Mouse (Mus musculus) ovary, adult 2 months (tissue): ENCODE measurements around the gene Vmn1r189. TPM values are rescaled to one million over a fixed set of nuclear protein-coding genes. Genes with fewer than 3 reads are reported as not detected.

Source experiments
- polyA plus RNA-seq: library from polyadenylated mRNA; depleted of rRNA; stranded (reverse); fragments of >200 nt; gene quantifications from 2 replicates; pipeline ENCODE4 v1.2.3, GENCODE M21; 2012; rRNA removed

Gene Vmn1r189
- not detected in 2 replicates for polyA plus RNA-seq

GRCm38 (mm10) chr13:22105724-22106123, at the start of gene Vmn1r189:
Vmn1r189 (minus strand) TSS chr13:22105824.

GRCm38 (mm10) chr13:22084140-22084539, 21.5 kb downstream of the Vmn1r189 start, which contains the start of gene Vmn1r188:
Vmn1r188 (plus strand) TSS chr13:22084440.

Other genes starting within 250 kb of the Vmn1r189 start
- 3.0 and 4.7 TPM in 2 replicates for gene Zfp184, start 160.7 kb downstream of the Vmn1r189 start, polyA plus RNA-seq
- gene Pom121l2, start 124.6 kb downstream of the Vmn1r189 start, polyA plus RNA-seq = not detected in 2 replicates
- gene Prss16, start 96.1 kb downstream of the Vmn1r189 start, polyA plus RNA-seq = 0.15 and 0.25 TPM in 2 replicates
- gene Hist1h2ah, start 70.3 kb downstream of the Vmn1r189 start, polyA plus RNA-seq = 56.4 and 124 TPM in 2 replicates
- 30.5 and 38.9 TPM in 2 replicates for gene Hist1h2bk, start 70.0 kb downstream of the Vmn1r189 start, polyA plus RNA-seq
- 9.8 and 12.4 TPM in 2 replicates for gene Hist1h4i, start 64.5 kb downstream of the Vmn1r189 start, polyA plus RNA-seq
- 15.5 and 16.5 TPM in 2 replicates for gene Hist1h2ag, start 62.9 kb downstream of the Vmn1r189 start, polyA plus RNA-seq
- 16.9 and 22.8 TPM in 2 replicates for gene Hist1h2bj, start 62.6 kb downstream of the Vmn1r189 start, polyA plus RNA-seq
- gene Vmn1r188, start 21.4 kb downstream of the Vmn1r189 start, polyA plus RNA-seq = not detected in 2 replicates
- gene Vmn1r191, start 78.1 kb upstream of the Vmn1r189 start, polyA plus RNA-seq = not detected in 2 replicates
- not detected in 2 replicates for gene Vmn1r192, start 85.3 kb upstream of the Vmn1r189 start, polyA plus RNA-seq
- not detected in 2 replicates for gene Vmn1r193, start 117.3 kb upstream of the Vmn1r189 start, polyA plus RNA-seq
- gene Vmn1r194, start 138.4 kb upstream of the Vmn1r189 start, polyA plus RNA-seq = not detected in 2 replicates
- not detected in 2 replicates for gene Vmn1r195, start 164.7 kb upstream of the Vmn1r189 start, polyA plus RNA-seq
- not detected in 2 replicates for gene Vmn1r196, start 184.1 kb upstream of the Vmn1r189 start, polyA plus RNA-seq
- not detected in 2 replicates for gene Vmn1r197, start 218.8 kb upstream of the Vmn1r189 start, polyA plus RNA-seq
- gene Vmn1r198, start 244.5 kb upstream of the Vmn1r189 start, polyA plus RNA-seq = not detected in 2 replicates